Mouse (Mus musculus): ENCODE data around the gene P2ry10b. TPM values are rescaled to one million over a fixed set of nuclear protein-coding genes. Genes with fewer than 3 reads are reported as not detected.

The P2ry10b gene
- polyA plus RNA-seq (2012; fragmentation: generic; extraction: Trizol): under 1 TPM; 0.08 to 0.77 TPM

GRCm38 (mm10) chrX:107148681-107149080 is at the start of gene P2ry10b:
TSS of gene P2ry10b (plus strand) at chrX:107148927.

Other genes starting within 250 kb of the P2ry10b start
- 1 to 10 TPM in 1 of 2 experiments, under 1 TPM in 1; 0.06 to 1.4 TPM for gene Lpar4, start 228.3 kb upstream of the P2ry10b start, polyA plus RNA-seq (2012; fragmentation: generic; extraction: Trizol)
- gene P2ry10, start 60.4 kb upstream of the P2ry10b start, polyA plus RNA-seq (2012; fragmentation: generic; extraction: Trizol): not detected
- gene Gpr174, start 107.0 kb downstream of the P2ry10b start, polyA plus RNA-seq (2012; fragmentation: generic; extraction: Trizol): not detected

Data from C3H10T1/2 (cell line).